Mouse (Mus musculus) adrenal gland, adult 18-20 months (tissue): ENCODE measurements around the gene Fetub. TPM values are rescaled to one million over a fixed set of nuclear protein-coding genes. Genes with fewer than 3 reads are reported as not detected.

Source experiments
- DNase-seq, 2 experiments: peaks; one replicate each; pipeline ENCODE4 v3.0.0; 2021 to 2022; ENCODE audit warnings: low spot score in 2 of 2
- total RNA-seq, 2 experiments: library from RNA; stranded (reverse); gene quantifications; 1 replicate in 1 of 2; 2 replicates in 1 of 2; pipeline ENCODE4 v1.2.3; 2021

Gene Fetub
- total RNA-seq, 2 experiments from 2014 or later = 1.6 to 78.1 TPM

GRCm38 (mm10) chr16:22961073-22961472, 42.9 kb downstream of the Fetub start:
- no peak for DNase-seq

DNA sequence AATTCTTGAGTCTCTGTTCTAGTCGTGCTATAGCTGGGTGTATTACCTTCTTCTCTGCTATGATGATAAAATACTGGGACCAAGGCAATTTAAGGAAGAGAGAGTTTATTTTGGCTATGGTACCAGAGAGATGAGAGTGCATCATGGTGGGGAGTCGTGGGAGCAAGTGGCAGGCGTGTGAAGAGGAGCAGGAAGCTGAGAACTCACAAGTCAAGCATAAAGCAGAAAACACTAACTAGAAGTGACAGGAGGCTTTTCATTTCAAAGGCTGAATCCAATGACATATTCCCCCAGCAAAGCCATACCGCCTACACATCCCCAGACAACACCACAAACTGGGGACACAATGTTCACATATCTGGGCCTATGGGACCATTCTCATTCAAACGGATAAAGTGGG, 44.1 kb downstream of the Fetub start:
- no peak for DNase-seq

GRCm38 (mm10) chr16:22963293-22963692, 45.2 kb downstream of the Fetub start:
- DNase-seq = no peak

DNA sequence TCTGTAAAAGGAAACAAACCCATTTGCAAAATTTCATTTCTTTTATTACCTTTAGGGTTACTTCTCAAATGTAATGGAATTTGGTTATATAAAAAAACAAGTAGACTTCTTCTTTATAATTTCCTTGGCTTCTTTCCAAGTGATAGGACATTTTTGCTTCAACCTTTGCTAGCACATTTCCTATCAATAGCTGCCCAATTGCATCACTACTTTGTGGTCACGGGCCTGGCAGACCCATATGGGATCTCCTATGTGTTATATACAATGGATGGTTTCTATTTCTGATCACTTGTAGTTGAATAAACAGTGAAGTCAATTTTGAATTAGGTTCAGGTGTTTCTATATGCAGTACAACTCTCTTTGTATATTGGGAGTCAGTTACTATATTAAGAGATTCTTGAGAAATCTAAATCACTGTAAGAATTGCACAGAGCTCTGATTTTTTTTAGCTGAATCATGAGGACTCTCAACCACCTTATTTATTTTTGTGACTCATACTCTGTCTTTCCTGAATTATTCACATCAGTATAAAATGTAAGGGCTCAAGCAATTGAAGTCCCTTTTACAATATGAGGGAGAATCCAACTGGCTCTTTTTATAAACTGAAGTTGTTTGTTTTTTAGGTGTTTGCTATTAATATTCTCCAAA, 49.4 kb downstream of the Fetub start:
- DNase-seq = no peak

Other genes starting within 250 kb of the Fetub start
- gene Crygs, start 106.8 kb upstream of the Fetub start, total RNA-seq = not detected
- 10 to 100 TPM; 13.8 TPM for gene Tbccd1, start 60.7 kb upstream of the Fetub start, total RNA-seq
- 10 to 100 TPM; 60.8 to 72.1 TPM for gene Dnajb11, start 60.5 kb upstream of the Fetub start, total RNA-seq
- gene Ahsg, start 27.1 kb upstream of the Fetub start, total RNA-seq = 1 to 10 TPM; 5.0 to 8.3 TPM
- gene Hrg, start 32.7 kb downstream of the Fetub start, total RNA-seq = 1 to 10 TPM in 1 of 2 experiments, not detected in 1; 1.2 TPM
- 10 to 100 TPM; 11.9 to 31.8 TPM for gene Kng2, start 111.1 kb downstream of the Fetub start, total RNA-seq
- gene Kng1, start 139.5 kb downstream of the Fetub start, total RNA-seq = 1 to 10 TPM in 1 of 2 experiments, under 1 TPM in 1; 0.60 to 1.1 TPM
- gene Eif4a2, start 189.1 kb downstream of the Fetub start, total RNA-seq = 100 to 1,000 TPM; 551 to 581 TPM
- gene Rfc4, start 209.4 kb downstream of the Fetub start, total RNA-seq = 1 to 10 TPM; 4.3 to 7.7 TPM
- 100 to 1,000 TPM; 265 to 655 TPM for gene Adipoq, start 228.2 kb downstream of the Fetub start, total RNA-seq